Mouse (Mus musculus) left cerebral cortex, postnatal 36 days (tissue): ENCODE measurements around the gene Actr3. TPM values are rescaled to one million over a fixed set of nuclear protein-coding genes. Genes with fewer than 3 reads are reported as not detected.
A peak's percentile ranks its signal among the peaks of the same experiment; 100 is the strongest.
"Not testable (repeated sequence)": the region's sequence is repeated elsewhere in the genome, so short reads cannot be mapped to it uniquely, and the experiment has no call there.

Experiments
- DNase-seq, 2 experiments: peaks; one replicate each; pipeline ENCODE4 v3.0.0; 2021 to 2022; ENCODE audit warnings: low spot score in 2 of 2, mixed read lengths in 1 of 2
- intact Hi-C: fragments of 180-260 bp; cut with DNase I; formaldehyde crosslinking; loops from one replicate; pipeline ENCODE4 v1.15.1; 2025
- total RNA-seq, 2 experiments: library from RNA; stranded (reverse); gene quantifications; 2 replicates each; pipeline ENCODE4 v1.2.3; 2021

Gene Actr3
- total RNA-seq, 2 experiments from 2014 or later = 220 to 242 TPM

GRCm38 (mm10) chr1:125441251-125441650, 5.7 kb upstream of the Actr3 start:
- intact Hi-C loops = no loop called here
- DNase-seq = no peak

DNA sequence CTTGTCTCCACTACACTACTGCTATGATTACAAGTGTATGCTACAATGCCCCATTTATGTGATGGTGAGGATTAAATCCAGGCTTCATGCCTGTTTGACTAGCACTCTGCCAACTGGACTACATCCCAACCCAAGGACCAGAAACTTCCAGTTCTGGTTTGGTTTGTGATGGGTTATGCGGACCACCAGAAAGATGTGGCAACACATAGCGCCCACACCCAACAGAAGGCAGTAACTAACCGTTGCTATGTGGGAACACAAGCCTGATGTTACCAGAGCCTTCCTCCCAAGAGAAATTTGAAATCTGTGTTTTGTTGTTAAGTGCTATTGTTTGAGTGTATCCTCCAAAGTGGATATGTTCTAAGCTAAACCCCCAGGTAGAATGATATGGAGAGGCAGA, 4.0 kb upstream of the Actr3 start:
- intact Hi-C loops = loop anchor here (5.0 kb wide), 1 partner anchor 43 kb away; no protein-coding TSS in a partner anchor
- DNase-seq = no peak

DNA sequence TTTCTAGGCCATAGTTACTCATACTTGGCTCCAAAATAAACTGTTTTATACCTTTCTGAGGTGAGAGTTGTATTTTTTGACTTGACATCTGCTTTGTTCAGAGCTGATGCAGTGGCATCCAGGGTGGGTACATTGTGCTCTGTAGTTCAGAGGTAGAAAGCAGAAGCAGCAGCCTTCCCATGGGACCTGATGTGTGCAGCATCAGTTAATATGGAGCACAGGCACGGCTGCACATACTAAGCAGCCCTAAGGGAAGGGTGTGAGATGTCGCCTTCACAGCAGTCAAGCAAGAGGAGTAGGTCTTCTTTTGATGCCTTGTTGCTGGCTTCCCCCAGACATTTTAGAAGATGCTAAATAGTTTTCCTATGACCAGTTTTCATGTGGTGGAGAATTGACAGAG, 3.3 kb upstream of the Actr3 start:
- DNase-seq = no peak
- intact Hi-C loops = loop anchor here (5.0 kb wide), 1 partner anchor 43 kb away; no protein-coding TSS in a partner anchor

DNA sequence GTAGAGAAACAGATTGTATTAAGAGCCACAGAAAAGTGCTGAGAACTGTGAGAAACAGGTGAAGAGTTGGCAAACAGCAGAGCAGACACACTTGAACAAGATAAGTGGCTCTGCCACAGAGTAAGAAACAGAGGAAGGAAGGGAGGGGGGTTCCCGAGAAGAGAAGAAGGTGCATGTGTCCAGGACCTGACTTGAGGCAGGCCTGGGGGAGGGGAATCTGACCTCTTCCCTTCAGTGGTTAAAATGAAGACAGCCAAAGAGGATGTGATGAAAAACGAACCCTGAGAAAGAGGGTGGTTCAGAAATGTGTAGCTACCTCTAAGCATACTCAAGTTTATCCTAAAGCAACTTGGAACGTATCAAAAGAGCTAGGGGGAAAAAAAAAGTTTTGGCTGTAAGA, 2.4 kb upstream of the Actr3 start:
- no peak for DNase-seq
- intact Hi-C loops = loop anchor here (5.0 kb wide), 1 partner anchor 44 kb away; no protein-coding TSS in a partner anchor

- intact Hi-C loops = loop anchor here (5.0 kb wide), 1 partner anchor 45 kb away; no protein-coding TSS in a partner anchor
- no peak for DNase-seq
Observed at GRCm38 (mm10) chr1:125437161-125437560, 1.6 kb upstream of the Actr3 start.

DNA sequence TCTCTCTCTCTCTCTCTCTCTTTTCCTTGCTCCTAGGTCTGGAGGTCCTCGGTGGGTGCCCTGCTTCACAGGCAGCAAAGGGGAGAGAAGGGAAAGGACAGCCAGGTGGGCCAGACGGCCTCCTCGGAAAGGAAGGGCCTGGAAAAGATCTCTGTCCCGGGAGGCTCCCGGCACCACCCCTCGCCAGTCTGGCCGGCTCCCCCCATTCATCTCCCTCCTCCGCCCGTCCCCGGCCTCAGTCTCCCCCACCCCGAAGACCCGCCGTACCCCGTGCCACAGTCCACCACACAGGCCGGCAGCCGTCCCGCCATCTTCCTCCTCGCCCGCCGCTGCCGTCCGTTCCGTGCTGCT, 534 bp downstream of the Actr3 start:
- no peak for DNase-seq
- intact Hi-C loops = loop anchor here (1.0 to 5.0 kb wide), 2 partner anchors 47 to 125 kb away; partner anchors contain the start of gene Slc35f5

DNA sequence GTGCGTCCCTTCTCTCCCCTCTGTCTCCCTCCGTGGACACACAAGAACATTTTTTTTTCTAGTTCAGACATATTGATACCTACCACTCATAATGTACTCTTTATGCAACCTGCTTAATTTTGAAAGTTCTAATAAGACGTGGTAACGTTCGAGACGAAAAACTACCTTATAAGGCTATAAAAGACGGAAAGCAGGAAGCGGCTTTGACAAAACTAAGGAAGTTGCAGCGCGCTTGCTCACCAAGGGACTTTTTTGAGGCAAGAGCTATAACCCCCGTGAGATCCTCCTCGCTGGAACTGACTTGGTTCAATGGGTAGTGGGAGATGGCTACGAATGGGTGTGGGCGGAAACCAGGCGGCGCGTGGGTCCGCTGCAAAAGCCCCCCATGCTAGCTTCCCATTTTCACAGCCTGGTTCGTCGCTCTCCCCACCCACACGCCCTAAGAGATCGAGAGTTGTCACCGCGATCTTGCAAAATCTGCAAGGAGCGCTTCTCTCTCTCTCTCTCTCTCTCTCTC, 984 bp downstream of the Actr3 start:
- DNase-seq = peak; percentile 45 to 58
- intact Hi-C loops = loop anchor here (1.0 to 5.0 kb wide), 2 partner anchors 48 to 126 kb away; partner anchors contain the start of gene Slc35f5

DNA sequence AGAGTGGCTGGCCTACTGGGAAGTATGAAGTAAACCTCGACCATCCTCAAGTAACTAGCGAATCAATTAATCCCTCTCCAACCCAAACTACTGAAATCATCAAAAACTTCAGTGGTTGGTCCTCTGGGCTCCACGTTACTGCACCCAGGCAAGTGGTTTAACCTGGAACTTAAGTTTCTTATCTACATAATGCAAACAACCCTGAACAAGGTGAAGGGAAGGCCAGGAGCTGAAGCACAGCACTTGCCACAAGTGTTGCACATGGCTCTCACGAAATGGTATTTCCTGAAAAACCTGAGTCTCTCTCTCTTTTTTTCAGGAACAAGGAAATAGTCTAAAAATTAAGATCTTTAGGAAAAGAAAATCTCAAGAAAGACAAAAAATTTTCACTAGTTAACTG, 4.2 kb downstream of the Actr3 start:
- intact Hi-C loops = no loop called here

DNA sequence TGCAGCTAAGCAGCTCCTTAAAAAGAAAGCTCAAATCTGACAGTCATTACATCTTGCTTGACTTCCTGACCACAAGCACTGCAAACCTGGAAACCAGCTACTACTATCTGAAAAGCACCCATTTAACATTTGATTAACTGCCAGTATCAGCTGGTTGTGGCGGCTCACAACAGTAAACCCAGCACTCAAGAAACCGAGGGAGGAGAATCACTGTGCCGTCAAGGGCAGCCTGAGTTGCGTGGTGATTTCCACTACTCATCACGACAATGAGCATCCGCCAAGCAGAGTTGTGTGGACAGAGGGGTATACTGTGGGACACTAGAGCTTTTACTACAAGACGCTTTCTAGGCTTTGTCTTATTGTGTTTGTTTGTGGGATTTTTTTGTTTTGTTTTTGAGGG, 4.8 kb downstream of the Actr3 start:
- intact Hi-C loops = no loop called here
- no peak for DNase-seq

More for the DNA sequence above, 4.2 kb downstream of the Actr3 start:
- DNase-seq = no peak

- DNase-seq = no peak
- intact Hi-C loops = no loop called here
Observed at GRCm38 (mm10) chr1:125429984-125430383, 5.5 kb downstream of the Actr3 start.

DNA sequence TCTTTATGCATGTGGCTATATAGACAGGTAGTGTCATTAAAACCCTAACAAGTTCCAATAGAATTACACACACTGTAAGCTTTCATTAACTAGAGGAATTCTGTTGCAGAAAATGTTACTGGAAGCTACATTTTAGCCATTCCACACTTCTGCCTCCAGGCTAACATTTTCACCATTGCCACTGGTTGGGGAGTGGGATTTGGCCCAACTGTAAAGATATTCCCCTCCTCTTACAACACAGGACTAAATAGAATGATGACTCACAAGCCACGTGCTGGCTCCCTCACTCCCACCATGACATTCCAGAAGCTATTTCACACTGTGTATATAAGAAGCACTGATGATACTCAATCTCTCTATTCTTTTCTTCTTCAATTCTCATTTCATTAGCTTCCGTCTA, 7.2 kb downstream of the Actr3 start:
- no peak for DNase-seq
- intact Hi-C loops = no loop called here

DNA sequence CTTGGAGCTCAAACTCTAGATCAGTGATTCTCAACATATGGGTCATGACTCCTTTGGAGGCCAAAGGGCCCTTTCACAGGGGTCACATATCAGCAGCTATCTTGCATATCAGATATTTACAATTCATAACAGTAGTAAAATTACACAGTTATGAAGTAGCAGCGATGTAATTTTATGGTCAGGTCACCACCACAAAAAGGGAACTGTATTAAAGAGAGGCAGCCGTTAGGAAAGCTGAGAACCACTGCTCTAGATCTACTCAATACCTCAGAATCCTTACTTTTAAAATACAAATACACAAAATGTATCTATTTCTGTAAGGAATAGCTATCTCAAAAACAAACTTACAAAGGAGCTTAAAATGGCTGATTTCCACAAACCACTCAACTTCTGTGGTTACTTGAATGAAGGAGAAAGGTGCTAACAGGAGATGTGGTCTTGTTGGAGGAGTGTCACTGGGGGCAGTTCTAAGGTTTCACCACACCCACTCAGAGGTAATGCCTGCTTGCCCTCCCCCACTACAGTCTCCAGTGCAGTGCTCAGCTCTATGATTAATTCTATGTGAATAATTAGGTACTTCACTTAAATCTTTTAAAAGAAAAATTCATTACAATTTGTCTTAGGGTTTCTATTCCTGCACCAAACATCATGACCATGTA, 9.0 kb downstream of the Actr3 start:
- DNase-seq = no peak
- intact Hi-C loops = no loop called here

GRCm38 (mm10) chr1:125419906-125420305, 15.6 kb downstream of the Actr3 start:
- intact Hi-C loops = no loop called here
- no peak for DNase-seq

GRCm38 (mm10) chr1:125418732-125419131, 16.8 kb downstream of the Actr3 start:
- no peak for DNase-seq
- intact Hi-C loops = no loop called here

DNA sequence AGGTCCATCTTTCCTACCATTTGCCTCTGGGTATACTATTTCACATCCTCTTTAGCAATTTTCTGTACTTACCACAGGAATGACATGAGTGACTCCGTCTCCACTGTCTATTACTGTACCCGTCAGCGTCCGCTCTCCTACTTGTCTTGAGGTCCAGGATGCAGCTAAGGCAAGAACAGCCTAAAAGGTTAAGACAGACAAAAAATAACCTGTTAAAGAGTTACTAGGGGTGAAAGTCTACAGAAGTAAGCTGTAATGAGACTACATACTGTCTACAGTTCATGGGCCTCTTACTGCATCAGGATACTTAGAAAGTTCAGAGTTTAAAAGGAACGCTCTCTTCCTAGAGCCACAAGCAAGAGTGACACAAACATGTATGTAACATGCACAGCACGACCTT, 28.3 kb downstream of the Actr3 start:
- DNase-seq = no peak
- intact Hi-C loops = loop anchor here (10.0 kb wide), 1 partner anchor 158 kb away; the partner anchor contains the start of gene Slc35f5

GRCm38 (mm10) chr1:125395391-125395790, 40.1 kb downstream of the Actr3 start:
- DNase-seq = no peak
- intact Hi-C loops = no loop called here

- intact Hi-C loops, DNase-seq: not testable (repeated sequence)
Observed at GRCm38 (mm10) chr1:125393324-125393723, 42.2 kb downstream of the Actr3 start.

GRCm38 (mm10) chr1:125390065-125390754, 45.3 kb downstream of the Actr3 start:
- intact Hi-C loops = not testable (repeated sequence)

DNA sequence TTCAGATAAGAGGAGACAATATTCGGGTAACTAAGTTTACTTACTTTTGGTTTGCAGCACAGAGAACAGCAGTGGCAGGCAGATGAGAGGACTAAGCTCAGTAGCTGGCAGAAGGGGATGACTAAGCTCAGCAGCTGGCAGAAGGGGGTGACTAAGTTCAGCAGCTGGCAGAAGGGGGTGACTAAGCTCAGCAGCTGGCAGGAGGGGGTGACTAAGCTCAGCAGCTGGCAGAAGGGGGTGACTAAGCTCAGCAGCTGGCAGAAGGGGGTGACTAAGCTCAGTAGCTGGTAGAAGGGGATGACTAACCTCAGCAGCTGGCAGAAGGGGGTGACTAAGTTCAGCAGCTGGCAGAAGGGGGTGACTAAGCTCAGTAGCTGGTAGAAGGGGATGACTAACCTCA, 45.9 kb downstream of the Actr3 start:
- intact Hi-C loops, DNase-seq: not testable (repeated sequence)

More at GRCm38 (mm10) chr1:125390065-125390754, 45.3 kb downstream of the Actr3 start:
- not testable (repeated sequence) for DNase-seq

DNA sequence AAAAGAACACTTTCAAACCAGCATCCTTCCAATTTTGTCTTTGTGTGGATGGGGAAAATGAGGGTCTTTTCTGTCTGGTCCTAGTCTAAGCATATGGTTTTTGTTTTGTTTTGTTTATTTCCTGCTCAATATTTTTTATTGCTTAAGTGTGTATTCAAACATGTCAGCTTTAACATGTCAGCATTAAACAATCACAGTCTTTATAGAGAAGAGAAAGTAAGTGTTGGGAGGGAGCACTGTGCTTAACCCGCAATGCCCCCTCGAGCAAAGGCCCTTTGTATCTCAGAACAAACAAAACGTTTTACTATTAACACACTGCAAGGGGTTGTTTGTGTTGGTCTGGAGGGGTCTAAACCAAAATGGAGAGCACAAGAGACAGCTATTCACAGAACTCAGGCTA, 47.2 kb downstream of the Actr3 start:
- intact Hi-C loops = no loop called here
- no peak for DNase-seq

DNA sequence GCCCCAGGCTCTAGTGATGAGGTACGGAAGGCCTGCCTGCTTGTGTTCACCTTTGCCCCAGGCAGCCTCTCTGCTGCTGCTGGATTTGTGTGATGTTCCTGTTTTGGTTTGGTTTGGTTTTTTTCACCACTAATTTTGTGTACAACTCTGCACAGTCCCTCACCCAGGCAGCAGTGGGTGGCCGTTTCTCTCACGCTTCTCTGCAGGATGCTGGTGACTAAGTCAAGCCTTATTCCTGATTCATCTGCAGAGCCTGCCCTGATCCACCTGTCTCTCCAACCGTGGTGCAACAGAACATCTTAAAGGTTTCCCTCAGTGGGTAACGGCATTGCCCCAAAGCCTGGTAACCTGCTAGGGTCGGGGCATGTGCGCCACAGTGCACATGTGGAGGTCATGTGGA, 49.3 kb downstream of the Actr3 start:
- intact Hi-C loops = no loop called here
- peak in 1 of 2 experiments; percentile 14 for DNase-seq
